Mouse (Mus musculus) lung, postnatal 4 days (tissue): ENCODE measurements at regions not wholly inside any gene's neighbourhood (a gene's known extent, or its start where the extent isn't known, plus 50 kb on each side); places are given as distances from the start of the nearest gene placed in this dataset.

ENCODE experiments used
- DNase-seq, 2 experiments: peaks; one replicate each; pipeline ENCODE4 v3.0.0; 2021

- no peak for DNase-seq
These were observed 617.3 kb downstream of the Bcl11a start for GRCm38 (mm10) chr11:24695010-24695720.

GRCm38 (mm10) chr11:24696561-24696960, 618.7 kb downstream of the Bcl11a start:
- no peak for DNase-seq

- no peak for DNase-seq
These were observed 630.9 kb downstream of the Bcl11a start for GRCm38 (mm10) chr11:24708790-24709189.

GRCm38 (mm10) chr11:24716539-24717287, 638.9 kb downstream of the Bcl11a start:
- no peak for DNase-seq

GRCm38 (mm10) chr11:24724259-24724937, 646.5 kb downstream of the Bcl11a start:
- no peak for DNase-seq

GRCm38 (mm10) chr11:24726331-24726730, 648.5 kb downstream of the Bcl11a start:
- no peak for DNase-seq

- no peak for DNase-seq
These were observed 649.5 kb downstream of the Bcl11a start for GRCm38 (mm10) chr11:24727404-24727803.

GRCm38 (mm10) chr11:24731431-24731830, 653.6 kb downstream of the Bcl11a start:
- no peak for DNase-seq

- DNase-seq = no peak
These were observed 661.9 kb downstream of the Bcl11a start for GRCm38 (mm10) chr11:24739710-24740255.

GRCm38 (mm10) chr11:24740466-24740865, 662.6 kb downstream of the Bcl11a start:
- DNase-seq = no peak

GRCm38 (mm10) chr11:24742561-24742960, 664.7 kb downstream of the Bcl11a start:
- DNase-seq = no peak

GRCm38 (mm10) chr11:24743439-24743838, 665.6 kb downstream of the Bcl11a start:
- no peak for DNase-seq

GRCm38 (mm10) chr11:24745841-24746240, 668.0 kb downstream of the Bcl11a start:
- DNase-seq = no peak

GRCm38 (mm10) chr11:24750144-24750779, 672.4 kb downstream of the Bcl11a start:
- DNase-seq = no peak

GRCm38 (mm10) chr11:24758130-24758529, 680.3 kb downstream of the Bcl11a start:
- DNase-seq = no peak

- DNase-seq = no peak
These were observed 705.6 kb downstream of the Bcl11a start for GRCm38 (mm10) chr11:24783470-24783869.

GRCm38 (mm10) chr11:24789120-24789519, 711.3 kb downstream of the Bcl11a start:
- DNase-seq = no peak

- DNase-seq = no peak
These were observed 717.8 kb downstream of the Bcl11a start for GRCm38 (mm10) chr11:24795510-24796211.

- DNase-seq = no peak
These were observed 726.8 kb downstream of the Bcl11a start for GRCm38 (mm10) chr11:24804623-24805023.

- no peak for DNase-seq
These were observed 751.9 kb downstream of the Bcl11a start for GRCm38 (mm10) chr11:24829578-24830401.

GRCm38 (mm10) chr11:24830484-24830883, 752.6 kb downstream of the Bcl11a start:
- DNase-seq = no peak
